Mouse (Mus musculus): Measurements from ENCODE around the gene Slc45a3. TPM values are rescaled to one million over a fixed set of nuclear protein-coding genes. Genes with fewer than 3 reads are reported as not detected.

Gene Slc45a3
- polyA plus RNA-seq, 1 experiment: 0.75 TPM

DNA sequence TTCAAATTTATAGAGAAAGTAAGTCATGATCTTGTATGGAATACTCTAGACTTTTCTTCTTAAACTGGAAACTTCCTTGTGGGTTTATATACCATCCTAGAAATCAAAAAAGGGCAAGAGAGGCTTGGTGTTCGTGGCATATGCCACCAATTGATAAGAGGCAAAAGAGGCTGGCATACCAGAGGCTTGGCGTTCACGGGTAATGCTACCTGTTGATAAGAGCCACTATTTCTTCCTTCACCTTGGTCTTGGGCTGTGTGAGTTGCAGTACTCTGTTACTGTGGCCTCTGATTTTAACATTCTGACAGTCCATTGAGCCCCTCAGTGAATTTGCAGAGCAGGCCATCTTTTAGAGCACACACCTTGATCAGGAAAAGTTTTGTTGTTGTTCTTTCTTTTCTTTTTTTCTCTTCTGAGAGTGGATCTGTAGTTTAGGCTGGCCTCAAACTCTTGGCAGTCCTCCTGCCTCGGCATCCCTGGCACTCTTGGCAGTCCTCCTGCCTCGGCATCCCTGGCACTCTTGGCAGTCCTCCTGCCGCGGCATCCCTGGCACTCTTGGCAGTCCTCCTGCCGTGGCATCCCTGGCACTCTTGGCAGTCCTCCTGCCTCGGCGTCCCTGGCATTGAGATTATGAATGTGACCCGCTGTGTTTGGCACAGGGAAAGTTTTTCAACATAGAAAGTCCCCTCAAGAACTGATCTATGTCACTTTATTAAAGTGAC lies 64.3 kb downstream of the Slc45a3 start:
- no peak overlapping the region for H3K4me3 ChIP-seq (ENCODE audit: insufficient read depth, poor library complexity, severe bottlenecking)
- no peak for TF ChIP-seq CTCF (IDR thresholded peaks at IDR 0.05; ENCODE audit: control insufficient read depth, insufficient read depth, insufficient read length)
- TF ChIP-seq CEBPB (IDR thresholded peaks at IDR 0.05; ENCODE audit: low read depth): no peak
- TF ChIP-seq USF1 (IDR thresholded peaks at IDR 0.05; ENCODE audit: low read depth): no peak
- TF ChIP-seq MYOD1 (IDR thresholded peaks at IDR 0.05; ENCODE audit: control insufficient read depth, insufficient read length, low read depth): no peak
- TF ChIP-seq MAX (IDR thresholded peaks at IDR 0.05): no peak
- no peak for TF ChIP-seq MYOG (IDR thresholded peaks at IDR 0.05; ENCODE audit: control insufficient read depth, extremely low read depth, insufficient read length)
- TF ChIP-seq FOSL1 (IDR thresholded peaks at IDR 0.05; ENCODE audit: insufficient read depth, low read length, poor library complexity, severe bottlenecking): no peak
- no peaks in the 10 kb centered on the region for H3K27me3 ChIP-seq (ENCODE audit: control insufficient read depth, insufficient read depth, insufficient read length)
- H3K79me3 ChIP-seq (ENCODE audit: low read depth): no peaks in the 10 kb centered on the region
- H3K36me3 ChIP-seq (ENCODE audit: control insufficient read depth, insufficient read depth): peaks cover 60% of the 10 kb centered on the region
- H3ac ChIP-seq (ENCODE audit: control insufficient read depth, insufficient read length, low read depth): no peak overlapping the region
- H3K79me2 ChIP-seq (ENCODE audit: control insufficient read depth, insufficient read depth): no peaks in the 10 kb centered on the region

DNA sequence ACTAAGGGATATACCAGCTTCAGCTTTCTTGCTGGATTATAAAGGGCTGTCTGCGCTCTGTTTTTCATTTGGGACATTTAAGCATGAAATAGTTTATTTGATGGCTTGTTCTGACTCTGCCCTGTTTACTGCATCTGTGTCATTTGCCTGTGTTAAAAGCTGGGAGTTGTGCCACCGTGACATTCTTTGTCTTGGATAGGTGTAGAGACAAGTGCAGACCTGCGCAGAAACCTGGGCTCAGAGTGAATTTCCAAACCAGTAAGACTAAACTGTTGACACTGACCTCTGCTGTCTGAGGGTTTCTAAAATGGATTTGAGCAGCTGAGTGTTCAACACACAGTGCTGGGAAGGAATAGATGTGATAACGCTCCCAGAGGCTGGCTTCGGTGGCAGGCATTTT lies 65.2 kb downstream of the Slc45a3 start:
- no peak overlapping the region for H3K4me3 ChIP-seq (ENCODE audit: insufficient read depth, poor library complexity, severe bottlenecking)
- no peak overlapping the region for H3ac ChIP-seq (ENCODE audit: control insufficient read depth, insufficient read length, low read depth)
- TF ChIP-seq CEBPB (IDR thresholded peaks at IDR 0.05; ENCODE audit: low read depth) (no peak), MYOG (IDR thresholded peaks at IDR 0.05; ENCODE audit: control insufficient read depth, extremely low read depth, insufficient read length) (no peak), MAX (IDR thresholded peaks at IDR 0.05) (no peak)
- H3K36me3 ChIP-seq (ENCODE audit: control insufficient read depth, insufficient read depth): peaks cover 53% of the 10 kb centered on the region
- H3K27me3 ChIP-seq (ENCODE audit: control insufficient read depth, insufficient read depth, insufficient read length): no peaks in the 10 kb centered on the region
- H3K79me2 ChIP-seq (ENCODE audit: control insufficient read depth, insufficient read depth): no peaks in the 10 kb centered on the region
- no peaks in the 10 kb centered on the region for H3K79me3 ChIP-seq (ENCODE audit: low read depth)

DNA sequence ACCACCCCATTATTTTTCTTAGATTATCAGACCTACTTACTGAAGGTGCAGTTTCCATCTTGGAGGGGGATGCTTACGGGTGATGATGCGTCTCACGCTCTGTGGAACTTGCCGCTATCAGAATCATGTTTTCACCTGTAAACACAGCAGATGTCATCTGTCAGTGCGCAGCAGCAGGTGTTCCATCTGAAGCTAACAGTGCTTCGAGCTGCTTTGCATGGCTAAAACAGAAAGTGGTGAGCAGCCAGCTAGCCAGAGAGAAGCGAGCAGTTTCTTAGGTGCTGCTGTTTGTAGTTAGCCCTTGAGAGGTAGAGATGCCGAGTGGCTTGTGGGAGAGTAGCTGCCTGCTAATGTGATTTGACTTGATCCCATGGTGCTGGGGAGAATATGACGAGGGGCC lies 65.6 kb downstream of the Slc45a3 start:
- no peaks in the 10 kb centered on the region for H3K79me3 ChIP-seq (ENCODE audit: low read depth)

DNA sequence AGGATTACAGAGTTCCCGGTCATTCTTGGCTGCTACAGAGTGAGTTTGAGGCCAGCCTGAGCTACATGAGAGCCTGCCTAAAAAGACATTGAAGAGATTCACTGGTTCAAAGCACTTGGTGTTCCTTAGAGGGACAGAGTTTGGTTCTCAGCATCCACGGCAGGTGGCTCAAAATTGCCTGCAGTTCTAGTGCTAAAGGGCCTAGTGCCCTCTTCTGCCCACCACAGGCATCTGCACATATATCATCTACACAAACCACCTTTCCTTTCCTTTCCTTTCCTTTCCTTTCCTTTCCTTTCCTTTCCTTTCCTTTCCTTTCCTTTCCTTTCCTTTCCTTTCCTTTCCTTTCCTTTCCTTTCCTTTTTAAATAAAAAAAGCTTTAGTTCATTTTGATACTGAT lies 67.8 kb downstream of the Slc45a3 start:
- H3K27me3 ChIP-seq (ENCODE audit: control insufficient read depth, insufficient read depth, insufficient read length): no peaks in the 10 kb centered on the region
- H3ac ChIP-seq (ENCODE audit: control insufficient read depth, insufficient read length, low read depth): no peak overlapping the region
- H3K79me3 ChIP-seq (ENCODE audit: low read depth): no peaks in the 10 kb centered on the region
- H3K4me3 ChIP-seq (ENCODE audit: insufficient read depth, poor library complexity, severe bottlenecking): no peak overlapping the region
- H3K79me2 ChIP-seq (ENCODE audit: control insufficient read depth, insufficient read depth): no peaks in the 10 kb centered on the region
- peaks cover 45% of the 10 kb centered on the region for H3K36me3 ChIP-seq (ENCODE audit: control insufficient read depth, insufficient read depth)
- no peak for TF ChIP-seq CEBPB (IDR thresholded peaks at IDR 0.05; ENCODE audit: low read depth)

More for the DNA sequence above, 65.6 kb downstream of the Slc45a3 start:
- Histone ChIP-seq H3K27me3 (ENCODE audit: control insufficient read depth, insufficient read depth, insufficient read length) (no peaks in the 10 kb centered on the region), H3K4me3 (ENCODE audit: insufficient read depth, poor library complexity, severe bottlenecking) (no peak overlapping the region), H3K79me2 (ENCODE audit: control insufficient read depth, insufficient read depth) (no peaks in the 10 kb centered on the region), H3ac (ENCODE audit: control insufficient read depth, insufficient read length, low read depth) (no peak overlapping the region), H3K36me3 (ENCODE audit: control insufficient read depth, insufficient read depth) (peaks cover 51% of the 10 kb centered on the region)
- TF ChIP-seq FOSL1 (IDR thresholded peaks at IDR 0.05; ENCODE audit: insufficient read depth, low read length, poor library complexity, severe bottlenecking) (no peak), USF1 (IDR thresholded peaks at IDR 0.05; ENCODE audit: low read depth) (no peak), CEBPB (IDR thresholded peaks at IDR 0.05; ENCODE audit: low read depth) (no peak), CTCF (IDR thresholded peaks at IDR 0.05; ENCODE audit: control insufficient read depth, insufficient read depth, insufficient read length) (no peak), MAX (IDR thresholded peaks at IDR 0.05) (no peak), MYOD1 (IDR thresholded peaks at IDR 0.05; ENCODE audit: control insufficient read depth, insufficient read length, low read depth) (no peak), MYOG (IDR thresholded peaks at IDR 0.05; ENCODE audit: control insufficient read depth, extremely low read depth, insufficient read length) (no peak)

DNA sequence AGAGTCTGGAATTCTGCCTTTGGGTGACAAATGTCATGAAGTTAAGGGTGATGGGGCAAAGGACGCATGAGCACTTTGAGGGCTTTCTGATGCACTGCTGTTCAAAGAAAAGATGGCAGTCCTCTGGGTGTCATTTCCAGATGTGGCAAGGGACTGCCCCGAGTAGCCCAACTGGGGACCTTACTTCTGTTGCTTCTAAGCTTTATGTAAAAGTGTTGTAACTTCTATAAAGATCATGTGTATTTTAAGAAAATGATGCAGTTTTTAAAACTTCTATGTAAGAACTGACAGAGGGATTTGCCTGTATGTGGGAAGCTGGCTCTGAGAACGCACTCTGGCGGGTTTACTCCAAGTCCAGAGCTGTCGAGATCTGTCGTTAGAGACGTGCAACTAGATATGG lies 69.4 kb downstream of the Slc45a3 start:
- Histone ChIP-seq H3ac (ENCODE audit: control insufficient read depth, insufficient read length, low read depth) (no peak overlapping the region), H3K4me3 (ENCODE audit: insufficient read depth, poor library complexity, severe bottlenecking) (no peak overlapping the region), H3K79me2 (ENCODE audit: control insufficient read depth, insufficient read depth) (no peaks in the 10 kb centered on the region), H3K36me3 (ENCODE audit: control insufficient read depth, insufficient read depth) (peaks cover 35% of the 10 kb centered on the region), H3K27me3 (ENCODE audit: control insufficient read depth, insufficient read depth, insufficient read length) (no peaks in the 10 kb centered on the region), H3K79me3 (ENCODE audit: low read depth) (no peaks in the 10 kb centered on the region)
- TF ChIP-seq FOSL1 (IDR thresholded peaks at IDR 0.05; ENCODE audit: insufficient read depth, low read length, poor library complexity, severe bottlenecking) (no peak), CTCF (IDR thresholded peaks at IDR 0.05; ENCODE audit: control insufficient read depth, insufficient read depth, insufficient read length) (no peak), CEBPB (IDR thresholded peaks at IDR 0.05; ENCODE audit: low read depth) (no peak), USF1 (IDR thresholded peaks at IDR 0.05; ENCODE audit: low read depth) (no peak), MYOD1 (IDR thresholded peaks at IDR 0.05; ENCODE audit: control insufficient read depth, insufficient read length, low read depth) (no peak), MYOG (IDR thresholded peaks at IDR 0.05; ENCODE audit: control insufficient read depth, extremely low read depth, insufficient read length) (no peak), MAX (IDR thresholded peaks at IDR 0.05) (no peak)

Other genes with a start within 250 kb of the Slc45a3 start
- gene Slc26a9, start 218.9 kb upstream of the Slc45a3 start, polyA plus RNA-seq (2012; fragmentation: generic; extraction: Trizol): not detected
- gene Pm20d1, start 165.6 kb upstream of the Slc45a3 start, polyA plus RNA-seq (2012; fragmentation: generic; extraction: Trizol): 0.01 TPM
- 6.7 TPM for gene Slc41a1, start 135.5 kb upstream of the Slc45a3 start, polyA plus RNA-seq (2012; fragmentation: generic; extraction: Trizol)
- gene Rab29, start 95.7 kb upstream of the Slc45a3 start, polyA plus RNA-seq (2012; fragmentation: generic; extraction: Trizol): 3.7 TPM
- 36.2 TPM for gene Nucks1, start 52.4 kb upstream of the Slc45a3 start, polyA plus RNA-seq (2012; fragmentation: generic; extraction: Trizol)
- gene Elk4, start 44.6 kb downstream of the Slc45a3 start, polyA plus RNA-seq (2012; fragmentation: generic; extraction: Trizol): 11.9 TPM
- 7.8 TPM for gene Mfsd4a, start 105.1 kb downstream of the Slc45a3 start, polyA plus RNA-seq (2012; fragmentation: generic; extraction: Trizol)
- 40.2 TPM for gene Cdk18, start 176.7 kb downstream of the Slc45a3 start, polyA plus RNA-seq (2012; fragmentation: generic; extraction: Trizol)
- 0.14 TPM for gene Lemd1, start 228.5 kb downstream of the Slc45a3 start, polyA plus RNA-seq (2012; fragmentation: generic; extraction: Trizol)
- 0.01 TPM for gene AC124108.1, start 228.5 kb downstream of the Slc45a3 start, polyA plus RNA-seq (2012; fragmentation: generic; extraction: Trizol)